Mouse (Mus musculus) brain, embryonic 14.5 days (tissue): ENCODE data around the gene Slc9b2.

ENCODE experiments used
- CTCF ChIP-seq: fragments of 200-500 bp; IDR thresholded peaks from 2 replicates; pipeline ENCODE4 v1.5.1; 2012; ENCODE audit warnings: inconsistent platforms, mild to moderate bottlenecking, moderate library complexity, borderline replicate concordance; ENCODE audit not compliant: insufficient read depth, insufficient read length; ENCODE audit errors: extremely low read depth
- POLR2A ChIP-seq: fragments of 200-500 bp; IDR thresholded peaks from 2 replicates; pipeline ENCODE4 v1.6.1; 2012; ENCODE audit warnings: mild to moderate bottlenecking, inconsistent platforms, borderline replicate concordance; ENCODE audit not compliant: poor library complexity, insufficient read depth, insufficient read length, severe bottlenecking; ENCODE audit errors: extremely low read depth

- TF ChIP-seq CTCF = no peak
- TF ChIP-seq POLR2A = no peak
Measured at GRCm38 (mm10) chr3:135304060-135304459, 3.4 kb upstream of the Slc9b2 start.
